Mouse (Mus musculus) c-Kit-negative CD71-positive TER-119-positive erythroid progenitor cells, embryonic 14.5 days (primary cell): ENCODE measurements around the gene Tmem30b.
"Not testable (repeated sequence)": the region's sequence is repeated elsewhere in the genome, so short reads cannot be mapped to it uniquely, and the experiment has no call there.

Experiments
- DNase-seq: peaks from one replicate; pipeline ENCODE4 v3.0.0-alpha.2; 2013; ENCODE audit warnings: low read depth, low spot score

The Tmem30b gene

GRCm38 (mm10) chr12:73558525-73559195 lies 12.5 kb upstream of the Tmem30b start:
- DNase-seq, result no peak

GRCm38 (mm10) chr12:73554155-73554554 lies 8.0 kb upstream of the Tmem30b start:
- no peak for DNase-seq

- DNase-seq, result no peak
Measured at GRCm38 (mm10) chr12:73548259-73548658, 2.1 kb upstream of the Tmem30b start.

GRCm38 (mm10) chr12:73547646-73548045 lies 1.5 kb upstream of the Tmem30b start:
- DNase-seq, result no peak

GRCm38 (mm10) chr12:73545672-73546085 lies 513 bp downstream of the Tmem30b start:
- no peak for DNase-seq

GRCm38 (mm10) chr12:73544736-73545671 lies 1.2 kb downstream of the Tmem30b start:
- no peak for DNase-seq

- no peak for DNase-seq
Measured at GRCm38 (mm10) chr12:73543191-73543590, 3.0 kb downstream of the Tmem30b start.

- DNase-seq, result no peak
Measured at GRCm38 (mm10) chr12:73540402-73540801, 5.8 kb downstream of the Tmem30b start.

- no peak for DNase-seq
Measured at GRCm38 (mm10) chr12:73539151-73539550, 7.0 kb downstream of the Tmem30b start.

GRCm38 (mm10) chr12:73538139-73538508 lies 8.1 kb downstream of the Tmem30b start:
- DNase-seq, result not testable (repeated sequence)

- no peak for DNase-seq
Measured at GRCm38 (mm10) chr12:73537499-73538138, 8.6 kb downstream of the Tmem30b start.

GRCm38 (mm10) chr12:73534591-73534990 lies 11.6 kb downstream of the Tmem30b start:
- DNase-seq, result peak; percentile 13

GRCm38 (mm10) chr12:73531889-73532479 lies 14.2 kb downstream of the Tmem30b start:
- no peak for DNase-seq

- DNase-seq, result no peak
Measured at GRCm38 (mm10) chr12:73529590-73529989, 16.6 kb downstream of the Tmem30b start.

- no peak for DNase-seq
Measured at GRCm38 (mm10) chr12:73529131-73529530, 17.1 kb downstream of the Tmem30b start.

GRCm38 (mm10) chr12:73528142-73528541 lies 18.1 kb downstream of the Tmem30b start:
- not testable (repeated sequence) for DNase-seq

- no peak for DNase-seq
Measured at GRCm38 (mm10) chr12:73525254-73525885, 20.8 kb downstream of the Tmem30b start.

GRCm38 (mm10) chr12:73523066-73523465 lies 23.1 kb downstream of the Tmem30b start:
- DNase-seq, result no peak

- DNase-seq, result no peak
Measured at GRCm38 (mm10) chr12:73521944-73522343, 24.2 kb downstream of the Tmem30b start.

- DNase-seq, result no peak
Measured at GRCm38 (mm10) chr12:73521238-73521841, 24.9 kb downstream of the Tmem30b start.

- DNase-seq, result no peak
Measured at GRCm38 (mm10) chr12:73517768-73518167, 28.4 kb downstream of the Tmem30b start.
